Mouse (Mus musculus): ENCODE measurements around the gene Avpr2.
A peak's percentile ranks its signal among the peaks of the same experiment; 100 is the strongest.

The Avpr2 gene

GRCm38 (mm10) chrX:73871956-73872355 lies 19.9 kb upstream of the Avpr2 start:
- H3K36me3 ChIP-seq (ENCODE audit: insufficient read depth, low read length): no peaks in the 10 kb centered on the region
- TF ChIP-seq CTCF (conservative IDR thresholded peaks at IDR 0.05; ENCODE audit: low read length): no peak
- no peak for TF ChIP-seq POU5F1 (IDR thresholded peaks at IDR 0.05; ENCODE audit: borderline replicate concordance, low read length)
- no peak for TF ChIP-seq NANOG (IDR thresholded peaks at IDR 0.05; ENCODE audit: borderline replicate concordance, low read length)
- H3K9me3 ChIP-seq (ENCODE audit: low read length): no peaks in the 10 kb centered on the region
- no peak overlapping the region for H3K4me3 ChIP-seq (replicated peaks; ENCODE audit: low read length)
- H3K4me1 ChIP-seq (replicated peaks; ENCODE audit: low read depth, low read length): no peaks in the 10 kb centered on the region
- peaks cover 6% of the 10 kb centered on the region; the same call in 1 of the 2 replicates for H3K27me3 ChIP-seq (ENCODE audit: insufficient read depth, low read length)

- no peak overlapping the region for H3K4me3 ChIP-seq (replicated peaks; ENCODE audit: low read length)
- H3K27me3 ChIP-seq (ENCODE audit: insufficient read depth, low read length): peaks cover 33% of the 10 kb centered on the region
- H3K36me3 ChIP-seq (ENCODE audit: insufficient read depth, low read length): no peaks in the 10 kb centered on the region
- peaks cover 9% of the 10 kb centered on the region for H3K4me1 ChIP-seq (replicated peaks; ENCODE audit: low read depth, low read length)
- H3K9me3 ChIP-seq (ENCODE audit: low read length): no peaks in the 10 kb centered on the region
- no peak for TF ChIP-seq NANOG (IDR thresholded peaks at IDR 0.05; ENCODE audit: borderline replicate concordance, low read length)
- no peak for TF ChIP-seq POU5F1 (IDR thresholded peaks at IDR 0.05; ENCODE audit: borderline replicate concordance, low read length)
- no peak for TF ChIP-seq CTCF (conservative IDR thresholded peaks at IDR 0.05; ENCODE audit: low read length)
Measured at GRCm38 (mm10) chrX:73875881-73876280, 16.0 kb upstream of the Avpr2 start.

DNA sequence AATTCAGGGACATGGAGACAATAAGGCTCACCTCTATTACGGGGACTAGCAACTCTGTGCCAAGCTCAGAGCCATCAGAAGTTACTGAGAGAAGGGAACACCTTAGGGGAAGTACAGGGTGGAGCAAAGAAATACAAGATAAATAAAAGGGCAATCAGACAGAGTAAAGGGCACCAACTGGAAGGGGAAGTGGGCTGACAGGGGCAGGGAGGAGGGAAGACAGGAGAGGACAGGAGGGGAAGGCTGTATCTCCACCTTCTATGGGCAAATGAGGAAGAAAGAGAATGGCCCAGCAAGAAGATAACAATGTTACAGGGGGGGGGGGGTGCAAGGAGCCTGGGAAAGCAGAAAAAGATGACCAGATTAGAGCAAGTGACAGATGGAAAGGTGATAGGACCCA lies 14.9 kb upstream of the Avpr2 start:
- no peak overlapping the region for H3K4me3 ChIP-seq (replicated peaks; ENCODE audit: low read length)
- no peaks in the 10 kb centered on the region for H3K36me3 ChIP-seq (ENCODE audit: insufficient read depth, low read length)
- H3K27me3 ChIP-seq (ENCODE audit: insufficient read depth, low read length): peaks cover 42% of the 10 kb centered on the region
- TF ChIP-seq NANOG (IDR thresholded peaks at IDR 0.05; ENCODE audit: borderline replicate concordance, low read length): no peak
- TF ChIP-seq CTCF (conservative IDR thresholded peaks at IDR 0.05; ENCODE audit: low read length): no peak
- H3K9me3 ChIP-seq (ENCODE audit: low read length): no peaks in the 10 kb centered on the region
- peaks cover 19% of the 10 kb centered on the region for H3K4me1 ChIP-seq (replicated peaks; ENCODE audit: low read depth, low read length)

DNA sequence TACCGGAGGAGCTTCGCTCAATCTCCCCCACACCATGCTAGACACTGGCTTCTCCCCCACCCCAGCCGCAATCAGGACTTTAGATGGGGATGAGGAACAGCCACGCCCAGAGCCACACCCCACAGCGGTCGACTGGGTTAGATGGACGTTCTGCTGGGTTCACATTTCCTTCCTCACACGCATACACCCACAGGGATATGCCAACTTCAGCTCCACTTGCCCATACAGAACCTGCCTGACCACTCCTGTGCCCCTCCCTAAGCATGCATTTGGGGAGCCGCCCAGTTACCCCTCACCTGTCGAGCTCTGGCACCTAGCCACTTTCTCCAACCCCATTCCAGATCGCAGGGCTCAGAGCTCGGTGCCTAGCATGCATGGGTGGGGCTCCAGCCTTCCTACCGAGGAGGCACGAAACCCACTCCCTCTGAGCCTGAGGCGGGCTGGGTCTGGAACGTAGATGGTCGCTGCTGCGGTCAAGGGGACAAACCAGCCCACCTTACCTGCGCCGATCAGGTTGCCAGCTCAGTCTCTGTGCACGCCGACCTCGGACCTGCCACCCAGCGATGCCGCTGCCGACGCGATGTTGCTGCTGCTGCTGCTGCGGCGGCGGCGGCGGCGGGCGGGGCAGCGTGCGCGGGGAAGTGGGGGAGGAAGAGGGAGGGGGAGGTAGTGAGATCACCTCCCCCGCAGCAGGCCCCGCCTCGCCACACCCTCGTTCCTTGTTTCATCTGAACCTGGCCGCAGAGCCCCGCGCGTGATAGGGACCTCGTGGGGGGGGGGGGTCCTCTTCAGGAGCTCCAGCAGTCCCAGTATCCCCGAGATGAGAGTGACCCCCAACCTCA lies 11.5 kb upstream of the Avpr2 start:
- H3K4me1 ChIP-seq (replicated peaks; ENCODE audit: low read depth, low read length): peaks cover 19% of the 10 kb centered on the region
- H3K9me3 ChIP-seq (ENCODE audit: low read length): no peaks in the 10 kb centered on the region
- H3K27me3 ChIP-seq (ENCODE audit: insufficient read depth, low read length): peaks cover 44% of the 10 kb centered on the region
- no peaks in the 10 kb centered on the region for H3K36me3 ChIP-seq (ENCODE audit: insufficient read depth, low read length)
- peak overlapping the region; percentile 77 for H3K4me3 ChIP-seq (replicated peaks; ENCODE audit: low read length)
- TF ChIP-seq POU5F1 (IDR thresholded peaks at IDR 0.05; ENCODE audit: borderline replicate concordance, low read length) (no peak), CTCF (conservative IDR thresholded peaks at IDR 0.05; ENCODE audit: low read length) (no peak), NANOG (IDR thresholded peaks at IDR 0.05; ENCODE audit: borderline replicate concordance, low read length) (no peak)

GRCm38 (mm10) chrX:73881036-73881427 lies 10.9 kb upstream of the Avpr2 start:
- H3K36me3 ChIP-seq (ENCODE audit: insufficient read depth, low read length): no peaks in the 10 kb centered on the region
- H3K4me1 ChIP-seq (replicated peaks; ENCODE audit: low read depth, low read length): peaks cover 19% of the 10 kb centered on the region
- no peak for TF ChIP-seq NANOG (IDR thresholded peaks at IDR 0.05; ENCODE audit: borderline replicate concordance, low read length)
- no peak for TF ChIP-seq CTCF (conservative IDR thresholded peaks at IDR 0.05; ENCODE audit: low read length)
- TF ChIP-seq POU5F1 (IDR thresholded peaks at IDR 0.05; ENCODE audit: borderline replicate concordance, low read length): no peak
- peak overlapping the region; percentile 77 for H3K4me3 ChIP-seq (replicated peaks; ENCODE audit: low read length)
- no peaks in the 10 kb centered on the region for H3K9me3 ChIP-seq (ENCODE audit: low read length)
- peaks cover 44% of the 10 kb centered on the region for H3K27me3 ChIP-seq (ENCODE audit: insufficient read depth, low read length)

DNA sequence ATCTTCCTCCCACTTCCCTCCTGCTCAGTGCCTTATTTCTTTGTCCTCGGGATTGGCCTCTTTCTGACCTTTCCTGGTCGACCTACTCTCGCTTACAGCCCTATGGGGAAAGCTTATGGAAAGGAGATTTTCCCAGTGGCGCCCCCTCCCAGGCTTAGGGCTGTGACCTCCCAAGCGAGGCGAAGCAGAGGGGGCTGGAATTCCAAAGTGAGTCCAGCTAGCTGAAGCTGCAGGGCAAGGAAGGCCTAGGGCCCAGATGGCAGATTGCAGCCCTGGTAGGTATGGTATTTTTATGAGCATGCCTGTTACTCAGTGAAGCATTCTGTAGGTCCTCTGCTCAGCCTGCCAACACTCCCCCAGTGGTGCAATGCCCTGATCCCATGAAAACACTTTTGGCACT lies 10.4 kb upstream of the Avpr2 start:
- Histone ChIP-seq H3K4me3 (replicated peaks; ENCODE audit: low read length) (peak overlapping the region; percentile 77; the same call in 1 of the 2 replicates), H3K9me3 (ENCODE audit: low read length) (no peaks in the 10 kb centered on the region), H3K4me1 (replicated peaks; ENCODE audit: low read depth, low read length) (peaks cover 19% of the 10 kb centered on the region), H3K36me3 (ENCODE audit: insufficient read depth, low read length) (no peaks in the 10 kb centered on the region), H3K27me3 (ENCODE audit: insufficient read depth, low read length) (peaks cover 43% of the 10 kb centered on the region)
- TF ChIP-seq POU5F1 (IDR thresholded peaks at IDR 0.05; ENCODE audit: borderline replicate concordance, low read length): no peak

DNA sequence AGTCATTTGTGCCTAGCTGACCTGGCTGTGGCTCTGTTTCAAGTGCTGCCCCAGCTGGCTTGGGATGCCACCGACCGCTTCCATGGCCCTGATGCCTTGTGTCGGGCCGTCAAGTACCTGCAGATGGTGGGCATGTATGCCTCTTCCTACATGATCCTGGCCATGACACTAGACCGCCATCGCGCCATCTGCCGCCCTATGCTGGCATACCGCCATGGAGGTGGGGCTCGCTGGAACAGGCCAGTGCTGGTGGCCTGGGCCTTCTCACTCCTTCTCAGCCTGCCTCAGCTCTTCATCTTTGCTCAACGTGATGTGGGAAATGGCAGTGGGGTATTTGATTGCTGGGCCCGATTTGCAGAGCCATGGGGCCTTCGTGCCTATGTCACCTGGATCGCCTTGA lies 931 bp downstream of the Avpr2 start:
- Histone ChIP-seq H3K9me3 (ENCODE audit: low read length) (no peaks in the 10 kb centered on the region), H3K4me1 (replicated peaks; ENCODE audit: low read depth, low read length) (no peaks in the 10 kb centered on the region)

GRCm38 (mm10) chrX:73895719-73896118 lies 3.8 kb downstream of the Avpr2 start, which contains the start of gene L1cam:
TSS of gene L1cam (minus strand) at chrX:73896105.
- Histone ChIP-seq H3K36me3 (ENCODE audit: insufficient read depth, low read length) (no peaks in the 10 kb centered on the region), H3K4me1 (replicated peaks; ENCODE audit: low read depth, low read length) (no peaks in the 10 kb centered on the region), H3K4me3 (replicated peaks; ENCODE audit: low read length) (no peak within 1 kb of the TSS), H3K27me3 (ENCODE audit: insufficient read depth, low read length) (no peaks in the 10 kb centered on the region), H3K9me3 (ENCODE audit: low read length) (no peaks in the 10 kb centered on the region)
- TF ChIP-seq POU5F1 (IDR thresholded peaks at IDR 0.05; ENCODE audit: borderline replicate concordance, low read length) (no peak), CTCF (conservative IDR thresholded peaks at IDR 0.05; ENCODE audit: low read length) (peak; percentile 44; the same call in 1 of the 2 replicates), NANOG (IDR thresholded peaks at IDR 0.05; ENCODE audit: borderline replicate concordance, low read length) (no peak)

More for the DNA sequence above, 931 bp downstream of the Avpr2 start:
- Histone ChIP-seq H3K36me3 (ENCODE audit: insufficient read depth, low read length) (no peaks in the 10 kb centered on the region), H3K4me3 (replicated peaks; ENCODE audit: low read length) (peak overlapping the region; percentile 17; the same call in 1 of the 2 replicates), H3K27me3 (ENCODE audit: insufficient read depth, low read length) (no peaks in the 10 kb centered on the region)
- no peak for TF ChIP-seq CTCF (conservative IDR thresholded peaks at IDR 0.05; ENCODE audit: low read length)

- TF ChIP-seq POU5F1 (IDR thresholded peaks at IDR 0.05; ENCODE audit: borderline replicate concordance, low read length) (no peak), NANOG (IDR thresholded peaks at IDR 0.05; ENCODE audit: borderline replicate concordance, low read length) (no peak), CTCF (conservative IDR thresholded peaks at IDR 0.05; ENCODE audit: low read length) (no peak)
- H3K36me3 ChIP-seq (ENCODE audit: insufficient read depth, low read length): no peaks in the 10 kb centered on the region
- no peak overlapping the region for H3K4me3 ChIP-seq (replicated peaks; ENCODE audit: low read length)
- H3K27me3 ChIP-seq (ENCODE audit: insufficient read depth, low read length): no peaks in the 10 kb centered on the region
- H3K9me3 ChIP-seq (ENCODE audit: low read length): no peaks in the 10 kb centered on the region
- no peaks in the 10 kb centered on the region for H3K4me1 ChIP-seq (replicated peaks; ENCODE audit: low read depth, low read length)
Measured at GRCm38 (mm10) chrX:73897959-73898358, 6.1 kb downstream of the Avpr2 start.

Measured in E14TG2a.4 (cell line).